Mouse (Mus musculus) megakaryocyte, embryonic 14.5 days (primary cell): ENCODE data around the gene Pcdh9.

Source experiments
- FLI1 ChIP-seq: IDR thresholded peaks from 2 replicates; pipeline ENCODE4 v1.6.1; 2012; ENCODE audit warnings: low read length, inconsistent platforms, mixed read lengths
- GATA1 ChIP-seq: IDR thresholded peaks from 3 replicates; pipeline ENCODE4 v1.6.1; 2012; ENCODE audit warnings: mixed read lengths, low read length, inconsistent platforms, borderline replicate concordance

DNA sequence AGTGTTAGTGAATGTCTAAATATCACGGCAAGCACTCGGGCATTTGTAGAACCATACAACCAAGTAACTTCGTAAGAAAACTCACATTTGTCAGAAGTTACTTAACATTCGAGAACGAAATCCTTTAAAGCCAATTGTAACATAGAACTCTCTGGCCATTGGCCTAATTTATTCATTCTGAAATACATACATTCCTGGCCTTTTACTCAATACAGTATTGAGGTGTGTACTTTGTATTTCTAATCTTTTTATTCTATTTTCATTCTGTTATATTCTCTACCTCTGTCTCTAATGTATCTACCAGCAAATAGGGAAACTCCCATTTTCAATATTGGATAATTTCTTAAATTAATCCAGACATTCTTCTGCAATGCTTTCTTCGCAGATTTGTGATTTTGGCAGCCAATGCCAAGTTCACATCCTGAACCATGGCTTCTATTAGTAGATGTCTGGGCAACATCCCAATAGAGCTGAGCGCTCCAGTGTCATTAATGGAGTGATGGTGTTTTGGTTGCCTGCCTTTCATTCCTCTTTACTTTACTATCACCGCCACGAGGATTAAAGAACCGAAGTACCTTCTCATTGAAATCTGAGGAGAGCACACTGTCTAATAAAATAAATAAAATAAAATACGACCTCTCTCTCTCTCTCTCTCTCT lies 346.4 kb downstream of the Pcdh9 start:
- TF ChIP-seq GATA1: no peak
- TF ChIP-seq FLI1: no peak
